Mouse (Mus musculus) limb, embryonic 14.5 days (tissue): ENCODE measurements around the gene Plek2. TPM values are rescaled to one million over a fixed set of nuclear protein-coding genes. Genes with fewer than 3 reads are reported as not detected.
"Not testable (repeated sequence)": the region's sequence is repeated elsewhere in the genome, so short reads cannot be mapped to it uniquely, and the experiment has no call there.

ENCODE experiments used
- ATAC-seq: fragments of 200-750 bp; cut with Nextera tagmentation; 2 replicates; pipeline ENCODE4 v1.8.0; 2017; ENCODE audit warnings: low read depth, moderate number of reproducible peaks, moderate TSS enrichment; ENCODE audit not compliant: low FRiP score
- DNase-seq: peaks from one replicate; pipeline ENCODE4 v3.0.0-alpha.2; 2015; ENCODE audit warnings: low spot score
- H3K27ac ChIP-seq: fragments of 300-500 bp; sonication (generic); replicated peaks from 2 replicates; pipeline ENCODE4 v1.5.1; 2014; ENCODE audit warnings: low read depth, mild to moderate bottlenecking, low read length, moderate library complexity, mixed read lengths
- H3K27me3 ChIP-seq: fragments of 300-500 bp; sonication (generic); 2 replicates; pipeline ENCODE4 v1.6.1; 2014; ENCODE audit warnings: low read length, mixed read lengths; ENCODE audit not compliant: control insufficient read depth, insufficient read depth
- H3K36me3 ChIP-seq: fragments of 300-500 bp; sonication (generic); 2 replicates; pipeline ENCODE4 v1.6.1; 2014; ENCODE audit warnings: mild to moderate bottlenecking, low read length, moderate library complexity, mixed read lengths; ENCODE audit not compliant: control insufficient read depth, insufficient read depth
- H3K4me1 ChIP-seq: fragments of 300-500 bp; sonication (generic); 2 replicates; pipeline ENCODE4 v1.6.1; 2014; ENCODE audit warnings: antibody characterized with exemption, low read length, mixed read lengths; ENCODE audit not compliant: control insufficient read depth, insufficient read depth
- H3K4me2 ChIP-seq: fragments of 300-500 bp; sonication (generic); replicated peaks from 2 replicates; pipeline ENCODE4 v1.6.1; 2014; ENCODE audit warnings: low read depth, mild to moderate bottlenecking, low read length, moderate library complexity; ENCODE audit not compliant: severe bottlenecking
- H3K4me3 ChIP-seq: fragments of 300-500 bp; sonication (generic); replicated peaks from 2 replicates; pipeline ENCODE4 v1.5.1; 2014; ENCODE audit warnings: low read length
- H3K9ac ChIP-seq: fragments of 300-500 bp; sonication (generic); 2 replicates; pipeline ENCODE4 v1.6.1; 2014; ENCODE audit warnings: mild to moderate bottlenecking, low read depth, low read length, moderate library complexity; ENCODE audit not compliant: severe bottlenecking
- H3K9me3 ChIP-seq: fragments of 300-500 bp; sonication (generic); 2 replicates; pipeline ENCODE4 v1.6.1; 2016; ENCODE audit warnings: low read length; ENCODE audit not compliant: control insufficient read depth
- POLR2A ChIP-seq: fragments of 200-500 bp; IDR thresholded peaks from 2 replicates; pipeline ENCODE4 v1.8.0; 2012; ENCODE audit warnings: inconsistent platforms, mild to moderate bottlenecking, moderate library complexity, borderline replicate concordance; ENCODE audit not compliant: insufficient read depth, insufficient read length; ENCODE audit errors: extremely low read depth
- WGBS: fragments of 180-500 bp; shearing (Covaris S2); extraction: QIAGEN DNeasy Blood & Tissue Kit; methylation state at CpG from one replicate; pipeline ENCODE4 v1.1.7; 2014; 5-methylcytosine and 5-hydroxymethylcytosine counted together
- polyA plus RNA-seq, 2 experiments: library from polyadenylated mRNA; depleted of rRNA in 1 of 2; stranded (reverse) in 1 of 2; unstranded in 1 of 2; fragments of >200 nt; fragmentation: Nextera tagmentation in 1 of 2; extraction: Ambion mirVana in 1 of 2; gene quantifications; 2 replicates each; pipeline versions ENCODE4 v1.2.1 to v1.2.3; 2012 to 2014

Gene Plek2
- polyA plus RNA-seq, 2 experiments = 1.5 to 5.8 TPM

- Histone ChIP-seq H3K27me3 (no peaks in the 10 kb centered on the region), H3K9ac (no peak overlapping the region), H3K9me3 (no peaks in the 10 kb centered on the region), H3K27ac (no peak overlapping the region), H3K4me3 (no peak overlapping the region), H3K4me2 (no peak overlapping the region), H3K36me3 (no peaks in the 10 kb centered on the region), H3K4me1 (no peaks in the 10 kb centered on the region)
- no peak for DNase-seq
- no peak for ATAC-seq
- 70% methylated on average over 5 of the region's 5 CpGs for WGBS
- TF ChIP-seq POLR2A = no peak
These were observed 20.5 kb upstream of the Plek2 start for GRCm38 (mm10) chr12:78927287-78927686.

- no peaks in the 10 kb centered on the region for H3K9me3 ChIP-seq
- no peak overlapping the region for H3K4me3 ChIP-seq
- H3K27ac ChIP-seq = no peak overlapping the region
- TF ChIP-seq POLR2A = no peak
- H3K9ac ChIP-seq = no peak overlapping the region
- no peak overlapping the region for H3K4me2 ChIP-seq
- no peaks in the 10 kb centered on the region for H3K36me3 ChIP-seq
- ATAC-seq = no peak
- no peaks in the 10 kb centered on the region for H3K27me3 ChIP-seq
- peaks cover 3% of the 10 kb centered on the region; the same call in 1 of the 2 replicates for H3K4me1 ChIP-seq
- WGBS = 81% methylated on average over 7 of the region's 7 CpGs
- DNase-seq = no peak
These were observed 16.9 kb upstream of the Plek2 start for GRCm38 (mm10) chr12:78923539-78924189.

GRCm38 (mm10) chr12:78922977-78923376 is 16.2 kb upstream of the Plek2 start:
- not testable (repeated sequence) for H3K4me2 ChIP-seq, H3K9ac ChIP-seq, H3K4me3 ChIP-seq, DNase-seq, H3K27me3 ChIP-seq, H3K4me1 ChIP-seq, ATAC-seq, H3K9me3 ChIP-seq, H3K27ac ChIP-seq, H3K36me3 ChIP-seq

- Histone ChIP-seq H3K36me3 (no peaks in the 10 kb centered on the region), H3K4me2 (no peak overlapping the region), H3K4me3 (no peak overlapping the region), H3K4me1 (peaks cover 3% of the 10 kb centered on the region; the same call in 1 of the 2 replicates), H3K27ac (no peak overlapping the region), H3K9me3 (no peaks in the 10 kb centered on the region), H3K9ac (no peak overlapping the region), H3K27me3 (no peaks in the 10 kb centered on the region)
- DNase-seq (no peak), ATAC-seq (no peak)
- no peak for TF ChIP-seq POLR2A
- 73% methylated on average over 3 of the region's 3 CpGs for WGBS
These were observed 15.3 kb upstream of the Plek2 start for GRCm38 (mm10) chr12:78922058-78922457.

DNA sequence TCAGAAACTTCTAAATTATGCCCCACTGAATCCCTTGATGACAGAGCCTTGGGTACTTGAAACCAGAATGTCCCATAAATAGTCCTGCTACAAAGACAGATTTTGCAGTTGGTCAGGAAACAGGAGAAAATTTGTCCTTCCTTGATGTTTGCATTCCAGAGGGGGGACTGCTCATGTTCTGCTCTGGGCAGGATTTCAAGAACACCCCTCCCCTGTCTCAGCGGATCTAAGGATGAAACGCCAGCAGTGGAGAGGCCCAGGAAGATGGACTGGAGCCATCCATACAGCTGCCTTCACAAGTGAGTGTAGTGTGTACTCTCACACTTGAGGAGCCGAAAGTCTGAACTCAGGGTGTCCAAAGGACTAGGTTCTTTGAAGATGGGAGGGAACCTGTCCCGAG is 14.7 kb upstream of the Plek2 start:
- WGBS = 54% methylated on average over 4 of the region's 4 CpGs
- DNase-seq = peak; percentile 59
- no peak for TF ChIP-seq POLR2A
- ATAC-seq = 0 out of 2 replicates have a peak, but pooled peaks have one; percentile 27
- H3K27ac ChIP-seq = no peak overlapping the region
- no peak overlapping the region for H3K9ac ChIP-seq
- H3K36me3 ChIP-seq = no peaks in the 10 kb centered on the region
- H3K4me3 ChIP-seq = no peak overlapping the region
- no peak overlapping the region for H3K4me2 ChIP-seq
- peaks cover 3% of the 10 kb centered on the region; the same call in 1 of the 2 replicates for H3K4me1 ChIP-seq
- H3K27me3 ChIP-seq = no peaks in the 10 kb centered on the region
- no peaks in the 10 kb centered on the region for H3K9me3 ChIP-seq
